Mouse (Mus musculus): ENCODE measurements at regions not wholly inside any gene's neighbourhood (a gene's known extent, or its start where the extent isn't known, plus 50 kb on each side); places are given as distances from the start of the nearest gene placed in this dataset.

DNA sequence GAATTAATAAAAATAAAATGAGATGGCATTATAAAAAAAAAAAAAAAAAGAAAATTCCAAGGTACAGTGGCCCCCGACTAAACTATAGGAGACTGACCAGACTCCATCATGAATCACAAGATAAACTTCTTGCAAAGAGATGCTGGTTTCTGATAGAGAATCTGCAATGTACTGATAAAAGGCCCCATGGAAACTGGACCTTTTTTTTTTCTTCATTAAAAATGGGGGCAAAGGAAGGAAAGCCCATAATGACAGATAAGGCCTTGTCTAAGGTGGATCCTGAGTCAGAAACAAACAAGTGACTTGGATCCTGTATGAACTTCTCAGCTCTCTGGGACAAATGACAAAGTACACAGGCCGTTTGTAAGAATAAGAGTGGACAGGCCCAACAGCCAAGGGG lies 344.7 kb upstream of the Nfe2l3 start:
- no peak for TF ChIP-seq CTCF (IDR thresholded peaks at IDR 0.05; ENCODE audit: extremely low read depth, insufficient read depth, insufficient read length, insufficient replicate concordance)
- no peak for TF ChIP-seq POLR2A (IDR thresholded peaks at IDR 0.05; ENCODE audit: low read depth, low read length)
